Mouse (Mus musculus) liver, adult (tissue): ENCODE measurements at regions not wholly inside any gene's neighbourhood (a gene's known extent, or its start where the extent isn't known, plus 50 kb on each side); places are given as distances from the start of the nearest gene placed in this dataset.

ENCODE experiments used
- GATA4 ChIP-seq: IDR thresholded peaks from 2 replicates; pipeline ENCODE4 v1.6.1; 2014; ENCODE audit warnings: mild to moderate bottlenecking, low read length; ENCODE audit not compliant: insufficient replicate concordance

DNA sequence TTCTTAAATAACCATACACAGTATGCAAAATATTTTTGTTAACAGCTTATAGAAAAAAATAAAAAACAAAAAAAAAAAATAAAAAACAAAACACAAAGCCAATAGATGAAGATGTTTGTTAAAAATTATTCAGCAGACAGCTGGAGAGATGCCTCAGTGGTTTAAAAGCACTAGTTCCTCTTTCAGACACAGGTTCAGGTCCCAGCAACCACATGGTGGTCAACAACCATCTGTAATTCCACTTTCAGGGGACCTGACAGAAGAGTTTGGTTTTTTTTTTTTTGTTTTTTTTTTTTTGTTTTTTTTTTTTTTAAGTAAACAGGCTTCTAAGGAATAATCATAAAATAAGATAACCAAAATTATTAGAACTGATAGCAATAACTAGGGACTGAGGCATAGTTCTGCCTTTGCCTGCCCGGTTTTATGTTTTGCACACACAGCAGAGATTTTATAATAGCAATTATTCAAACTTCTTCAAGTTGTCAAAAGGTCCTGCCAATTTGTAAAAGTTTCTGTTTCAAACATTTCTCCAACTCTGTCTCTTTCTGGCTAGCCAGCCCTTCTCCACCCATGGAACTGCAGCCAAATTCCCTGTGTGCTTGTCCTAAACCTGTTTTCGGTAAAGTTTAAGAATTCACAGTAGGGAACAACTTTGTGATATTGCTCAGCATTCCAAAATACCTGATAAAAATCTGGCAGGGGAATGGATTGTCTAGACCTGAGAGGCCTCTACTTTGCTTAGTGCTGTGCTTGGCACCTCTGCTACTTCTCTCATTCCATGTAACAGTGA, 101.3 kb upstream of the Mbnl1 start:
- TF ChIP-seq GATA4 = no peak

DNA sequence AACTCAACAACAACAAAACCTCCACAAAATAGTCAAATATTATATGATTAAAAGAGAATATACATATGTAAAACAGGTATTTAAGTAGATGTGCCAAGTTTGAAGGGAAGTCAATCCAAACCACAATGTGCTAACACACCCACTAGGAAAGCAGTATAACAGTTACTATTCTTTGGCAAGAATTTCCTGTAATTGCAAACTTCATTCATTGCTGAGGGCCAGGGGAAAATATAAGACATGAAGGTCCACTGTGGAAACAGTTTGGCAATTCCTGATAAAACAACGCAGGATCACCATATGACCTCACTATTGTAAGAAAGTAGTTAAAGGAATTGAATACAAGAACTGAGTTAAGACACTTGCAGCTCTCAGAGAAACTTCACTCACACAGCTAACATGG, 99.0 kb upstream of the Mbnl1 start:
- no peak for TF ChIP-seq GATA4

- TF ChIP-seq GATA4 = no peak
Observed at GRCm38 (mm10) chr3:60388593-60388992, 84.0 kb upstream of the Mbnl1 start.

DNA sequence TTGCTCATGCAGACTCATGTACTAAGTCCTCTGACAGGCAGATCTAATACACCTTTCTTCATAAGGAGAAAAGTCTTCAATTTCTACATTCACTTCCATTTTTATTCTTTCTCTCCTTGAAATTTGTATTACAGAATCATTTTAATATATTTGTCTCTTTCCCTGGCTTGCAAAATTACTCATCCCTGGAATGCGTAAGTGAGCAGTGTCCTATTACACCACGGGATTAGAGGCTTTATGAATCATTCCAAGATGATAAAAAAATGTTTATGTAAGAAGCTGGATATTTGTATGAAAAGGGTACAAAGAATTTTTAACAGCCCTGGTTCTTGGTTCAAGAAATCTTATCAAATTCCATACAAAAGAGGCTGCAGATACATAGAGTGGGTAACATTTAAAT, 83.6 kb upstream of the Mbnl1 start:
- TF ChIP-seq GATA4 = no peak

DNA sequence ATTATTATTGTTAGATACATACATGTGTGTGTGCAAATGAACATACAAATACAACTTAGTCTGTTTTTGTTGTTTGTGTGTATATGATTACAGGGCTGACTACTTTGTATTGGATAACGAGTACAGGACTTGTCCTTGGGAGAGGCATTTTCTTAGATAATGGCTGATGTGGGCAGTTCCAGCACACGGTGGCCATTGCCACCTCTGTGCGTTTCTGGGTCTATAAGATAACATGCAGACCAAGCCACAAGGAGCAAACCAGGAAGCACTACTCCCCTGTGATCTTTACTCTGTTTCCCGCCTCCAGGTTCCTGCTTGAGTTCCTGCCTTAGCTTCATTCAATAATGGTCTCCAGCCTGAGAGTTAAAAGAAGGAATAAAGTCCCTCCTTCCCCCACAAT, 77.3 kb upstream of the Mbnl1 start:
- TF ChIP-seq GATA4 = no peak

- TF ChIP-seq GATA4 = no peak
Observed at GRCm38 (mm10) chr3:60396971-60397370, 75.7 kb upstream of the Mbnl1 start.

- no peak for TF ChIP-seq GATA4
Observed at GRCm38 (mm10) chr3:60398796-60399195, 73.8 kb upstream of the Mbnl1 start.

DNA sequence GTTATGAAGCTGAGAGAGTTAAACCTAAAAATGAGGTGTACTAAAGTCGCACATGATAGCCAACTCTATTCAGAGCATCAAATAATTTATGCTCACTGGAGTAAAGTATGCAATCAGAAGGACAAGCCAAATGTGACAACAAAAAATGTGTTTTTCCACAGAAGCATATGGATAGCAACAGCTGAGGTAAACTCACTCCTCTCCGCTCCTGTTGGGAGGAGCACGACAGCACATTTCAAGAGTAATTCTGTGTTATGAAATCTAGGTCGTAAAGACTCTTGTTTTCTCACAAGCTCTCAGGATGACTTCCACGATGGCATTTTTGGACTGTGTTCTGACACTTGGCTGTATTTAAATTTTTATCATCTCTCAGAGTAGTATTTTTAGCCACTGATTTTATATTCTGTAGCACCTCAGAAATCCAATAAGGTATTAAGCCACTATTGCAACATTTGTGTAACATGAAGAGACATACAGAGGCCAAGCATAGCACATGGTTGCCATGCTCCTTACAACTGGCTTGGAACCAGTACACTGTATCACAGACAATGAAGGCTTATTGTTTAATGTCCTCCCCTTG, 70.3 kb upstream of the Mbnl1 start:
- TF ChIP-seq GATA4 = no peak

DNA sequence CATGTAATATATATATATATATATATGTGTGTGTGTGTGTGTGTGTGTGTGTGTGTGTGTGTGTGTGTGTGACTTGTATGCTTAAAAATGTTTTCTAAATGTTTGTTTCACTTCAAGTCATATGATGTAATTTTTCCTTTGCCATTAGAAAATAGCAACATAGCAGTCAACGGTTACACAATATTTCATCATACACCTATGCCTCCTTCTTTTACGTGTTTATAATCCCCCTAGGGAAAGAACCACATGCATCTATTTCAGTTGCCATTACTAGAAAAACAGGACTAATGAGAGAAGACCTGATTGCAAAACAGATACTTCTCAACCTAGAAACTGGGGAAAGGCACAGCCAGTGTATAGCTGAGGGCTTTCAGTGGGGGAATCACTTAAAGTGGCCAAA, 65.2 kb upstream of the Mbnl1 start:
- TF ChIP-seq GATA4 = no peak

GRCm38 (mm10) chr3:60407906-60408305, 64.7 kb upstream of the Mbnl1 start:
- TF ChIP-seq GATA4 = no peak

DNA sequence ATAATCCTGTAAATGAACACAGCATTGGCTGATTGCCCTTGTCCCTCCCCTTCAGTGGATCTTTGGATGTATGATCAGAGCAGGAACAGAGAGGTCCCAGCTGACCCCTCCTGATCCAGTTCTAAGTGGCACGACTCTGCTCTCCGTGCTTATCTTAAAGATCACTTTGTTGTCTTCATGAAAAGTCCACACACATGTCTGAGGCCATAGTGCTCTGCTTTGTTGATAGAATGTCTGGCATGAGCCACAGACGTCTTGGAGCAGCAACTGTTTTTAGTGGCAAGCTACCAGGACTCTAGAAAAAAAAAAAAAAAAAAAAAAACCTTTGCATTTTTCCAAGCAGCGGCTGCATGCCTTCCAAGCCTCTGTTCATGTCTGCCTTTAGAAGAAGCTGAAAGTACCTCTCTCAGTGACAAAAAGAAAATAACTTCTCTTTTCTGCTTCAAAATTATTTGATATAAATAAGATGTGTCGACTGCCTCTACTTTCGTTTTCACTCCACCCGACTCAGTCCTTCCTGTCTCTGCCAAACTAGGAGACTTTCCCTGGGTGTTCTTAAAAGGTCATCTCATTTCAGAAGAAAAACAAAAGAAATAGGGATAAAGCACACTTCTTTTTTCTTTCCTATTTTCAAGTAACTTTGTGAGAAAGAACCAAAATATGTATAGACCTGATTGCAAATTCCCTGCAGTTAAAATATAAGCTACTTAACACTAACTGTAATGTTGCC, 63.9 kb upstream of the Mbnl1 start:
- peak; percentile 65; the same call in 1 of the 2 replicates for TF ChIP-seq GATA4

DNA sequence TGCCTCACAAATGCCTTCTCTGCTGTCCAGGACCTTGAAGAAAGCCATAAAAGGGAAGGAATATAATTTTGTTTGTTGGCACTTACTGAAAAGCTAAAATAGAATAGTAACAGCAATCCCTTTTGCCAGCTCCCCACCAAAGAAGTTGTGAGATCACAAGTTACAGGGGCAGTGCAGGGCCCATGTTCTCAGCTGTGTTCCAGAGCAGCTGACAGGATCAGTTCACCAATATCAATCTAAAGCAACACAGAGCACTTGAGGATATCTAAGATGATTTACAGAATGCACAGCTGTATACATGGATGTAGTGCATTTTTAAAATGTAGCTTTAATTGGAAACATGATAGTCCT, 63.4 kb upstream of the Mbnl1 start:
- no peak for TF ChIP-seq GATA4

DNA sequence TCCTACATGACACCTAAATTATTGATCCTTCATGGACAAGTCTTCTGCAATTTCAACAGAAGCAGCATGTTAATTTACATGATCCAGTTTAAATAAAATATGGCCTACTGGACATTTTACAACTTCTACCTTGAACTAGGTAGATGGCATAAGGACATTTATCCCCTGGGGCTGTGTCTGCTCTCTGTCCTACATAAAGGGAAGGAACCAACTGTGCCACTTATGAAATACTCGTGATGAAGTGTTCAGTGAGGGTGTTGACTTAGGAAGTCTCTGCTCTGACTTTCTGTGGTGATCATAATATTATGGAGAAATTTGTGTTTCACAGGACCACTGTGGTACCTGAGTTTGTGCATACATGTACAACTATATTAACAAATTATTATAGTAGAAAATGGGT, 60.9 kb upstream of the Mbnl1 start:
- TF ChIP-seq GATA4 = no peak

- no peak for TF ChIP-seq GATA4
Observed at GRCm38 (mm10) chr3:60412206-60412605, 60.4 kb upstream of the Mbnl1 start.

- TF ChIP-seq GATA4 = no peak
Observed at GRCm38 (mm10) chr3:60413749-60414148, 58.9 kb upstream of the Mbnl1 start.

DNA sequence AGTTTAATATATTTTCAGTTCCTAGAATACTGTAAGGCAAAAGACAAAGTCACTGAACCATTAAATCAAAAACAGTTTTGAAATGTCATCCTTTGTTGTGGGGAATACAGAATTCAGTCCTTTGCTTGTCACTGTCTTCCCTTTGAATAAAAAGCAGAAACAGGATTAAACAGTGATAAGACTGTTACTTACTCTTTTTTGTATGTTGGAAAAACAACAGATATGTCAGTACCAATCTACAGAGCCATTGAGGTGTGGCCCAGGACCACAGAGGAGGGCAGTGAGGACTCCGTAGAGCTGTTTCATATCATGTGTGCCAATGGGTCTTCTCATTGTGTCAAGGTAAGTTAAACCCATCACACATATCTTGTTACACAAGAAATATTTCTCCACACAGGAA, 55.6 kb upstream of the Mbnl1 start:
- TF ChIP-seq GATA4 = no peak

- no peak for TF ChIP-seq GATA4
Observed at GRCm38 (mm10) chr3:60418652-60419051, 54.0 kb upstream of the Mbnl1 start.

DNA sequence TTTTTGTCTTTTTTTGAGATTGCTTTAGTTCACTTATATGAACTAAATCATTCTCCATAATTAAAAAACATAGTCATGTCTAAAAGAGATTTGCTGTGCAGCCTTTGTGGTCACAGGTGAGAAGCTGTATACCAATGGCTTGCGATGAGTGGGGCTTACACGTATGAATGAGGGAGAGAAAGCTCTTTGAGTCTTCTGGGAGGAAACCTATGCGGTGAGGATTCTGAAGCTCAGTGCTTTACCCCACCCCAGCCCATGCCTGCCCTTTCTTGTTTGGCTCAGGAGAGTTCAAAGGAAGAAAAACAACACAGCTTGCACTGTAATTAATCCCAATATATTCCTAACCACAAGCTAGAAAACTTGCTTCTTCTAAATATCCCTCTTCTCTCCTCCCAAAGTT, 53.4 kb upstream of the Mbnl1 start:
- no peak for TF ChIP-seq GATA4
